Mouse (Mus musculus) forebrain, embryonic 10.5 days (tissue): Measurements from ENCODE around the gene Nme7. TPM values are rescaled to one million over a fixed set of nuclear protein-coding genes. Genes with fewer than 3 reads are reported as not detected.

Experiments
- DNase-seq: peaks from one replicate; pipeline ENCODE4 v3.0.0-alpha.2; 2017; ENCODE audit warnings: low spot score; ENCODE audit errors: extremely low spot score
- H3K27ac ChIP-seq: fragments of 300-500 bp; sonication (generic); 2 replicates; pipeline ENCODE4 v1.5.1; 2016; ENCODE audit warnings: mild to moderate bottlenecking
- H3K27me3 ChIP-seq: fragments of 300-500 bp; sonication (generic); 2 replicates; pipeline ENCODE4 v1.6.1; 2016; ENCODE audit warnings: mild to moderate bottlenecking; ENCODE audit not compliant: poor library complexity, severe bottlenecking
- H3K36me3 ChIP-seq: fragments of 300-500 bp; sonication (generic); replicated peaks from 2 replicates; pipeline ENCODE4 v1.6.1; 2016; ENCODE audit warnings: mild to moderate bottlenecking, moderate library complexity
- H3K4me1 ChIP-seq: fragments of 300-500 bp; sonication (generic); 2 replicates; pipeline ENCODE4 v1.6.1; 2016
- H3K4me3 ChIP-seq: fragments of 300-500 bp; sonication (generic); 2 replicates; pipeline ENCODE4 v1.5.1; 2016; ENCODE audit warnings: mild to moderate bottlenecking, moderate library complexity
- H3K9me3 ChIP-seq: fragments of 300-500 bp; sonication (generic); 2 replicates; pipeline ENCODE4 v1.6.1; 2016; ENCODE audit warnings: mild to moderate bottlenecking, moderate library complexity
- WGBS: fragments of 180-500 bp; shearing (Covaris S2); methylation state at CpG from one replicate; pipeline ENCODE4 v1.1.7; 2016; 5-methylcytosine and 5-hydroxymethylcytosine counted together
- polyA plus RNA-seq: library from polyadenylated mRNA; unstranded; fragments of >200 nt; fragmentation: Nextera tagmentation; extraction: Ambion mirVana; gene quantifications from 2 replicates; pipeline ENCODE4 v1.2.1, GENCODE M21; 2016

The Nme7 gene
- polyA plus RNA-seq, 1 experiment from 2014 or later: 48.8 TPM

DNA sequence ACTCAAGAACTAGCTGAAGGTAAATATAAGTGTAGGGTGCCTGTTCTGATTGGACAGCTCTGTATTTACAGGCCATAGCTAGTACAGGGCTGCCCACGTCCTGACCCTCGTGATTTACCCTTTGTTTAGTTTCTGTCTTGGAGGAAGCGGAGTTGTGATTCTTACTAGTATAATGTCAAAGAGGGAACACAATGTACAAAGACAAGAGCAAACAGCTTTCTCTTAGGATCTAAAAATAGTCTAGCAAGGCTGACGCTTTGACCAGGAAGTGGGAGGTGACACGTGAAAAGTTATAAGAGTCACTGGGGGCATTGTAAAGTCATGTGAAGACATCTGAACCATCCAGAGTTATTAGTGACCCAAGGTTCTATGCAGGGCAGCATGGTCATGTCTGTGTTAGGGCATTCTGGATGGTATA, 101.5 kb downstream of the Nme7 start:
- Histone ChIP-seq H3K27ac (no peak overlapping the region), H3K4me3 (no peak overlapping the region), H3K9me3 (peaks cover 7% of the 10 kb centered on the region; the same call in 1 of the 2 replicates), H3K4me1 (peaks cover 29% of the 10 kb centered on the region), H3K36me3 (peaks cover 27% of the 10 kb centered on the region), H3K27me3 (no peaks in the 10 kb centered on the region)
- DNase-seq: no peak
- 81% methylated on average over 5 of the region's 5 CpGs for WGBS

- Histone ChIP-seq H3K27ac (no peak overlapping the region), H3K9me3 (peaks cover 7% of the 10 kb centered on the region; the same call in 1 of the 2 replicates), H3K4me1 (peaks cover 29% of the 10 kb centered on the region), H3K36me3 (peaks cover 27% of the 10 kb centered on the region), H3K4me3 (no peak overlapping the region), H3K27me3 (no peaks in the 10 kb centered on the region)
- WGBS: 56% methylated on average over 5 of the region's 5 CpGs
- DNase-seq: no peak
Observed at GRCm38 (mm10) chr1:164406506-164406905, 102.6 kb downstream of the Nme7 start.

GRCm38 (mm10) chr1:164408655-164409054, 104.7 kb downstream of the Nme7 start:
- DNase-seq: no peak
- Histone ChIP-seq H3K27ac (no peak overlapping the region), H3K4me3 (no peak overlapping the region), H3K4me1 (peaks cover 29% of the 10 kb centered on the region), H3K9me3 (no peaks in the 10 kb centered on the region), H3K27me3 (no peaks in the 10 kb centered on the region), H3K36me3 (peaks cover 20% of the 10 kb centered on the region)
- 27% methylated on average over 2 of the region's 2 CpGs for WGBS

DNA sequence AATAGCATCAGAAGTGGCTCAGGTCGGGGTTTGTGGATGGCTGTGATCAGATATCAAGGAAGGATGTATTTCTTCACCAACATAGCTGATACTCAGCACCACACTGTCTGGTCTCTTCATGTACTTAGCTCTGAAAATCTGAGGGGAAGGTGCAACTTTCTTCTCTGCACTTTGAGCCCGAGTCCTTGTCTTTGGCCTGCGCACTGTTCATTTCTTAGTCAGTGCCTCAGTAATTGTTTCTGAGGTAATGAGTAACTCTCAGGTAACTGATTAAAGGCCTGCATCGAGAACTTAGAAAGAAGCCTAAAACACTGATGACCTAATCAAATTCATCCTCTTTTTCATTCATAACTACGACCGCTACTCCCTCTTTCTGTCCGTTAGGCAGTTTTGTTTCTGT, 107.4 kb downstream of the Nme7 start:
- Histone ChIP-seq H3K27me3 (no peaks in the 10 kb centered on the region), H3K36me3 (peaks cover 14% of the 10 kb centered on the region), H3K9me3 (no peaks in the 10 kb centered on the region), H3K4me3 (no peak overlapping the region), H3K27ac (no peak overlapping the region), H3K4me1 (peaks cover 34% of the 10 kb centered on the region)
- no peak for DNase-seq
- 93% methylated on average over 7 of the region's 7 CpGs for WGBS

DNA sequence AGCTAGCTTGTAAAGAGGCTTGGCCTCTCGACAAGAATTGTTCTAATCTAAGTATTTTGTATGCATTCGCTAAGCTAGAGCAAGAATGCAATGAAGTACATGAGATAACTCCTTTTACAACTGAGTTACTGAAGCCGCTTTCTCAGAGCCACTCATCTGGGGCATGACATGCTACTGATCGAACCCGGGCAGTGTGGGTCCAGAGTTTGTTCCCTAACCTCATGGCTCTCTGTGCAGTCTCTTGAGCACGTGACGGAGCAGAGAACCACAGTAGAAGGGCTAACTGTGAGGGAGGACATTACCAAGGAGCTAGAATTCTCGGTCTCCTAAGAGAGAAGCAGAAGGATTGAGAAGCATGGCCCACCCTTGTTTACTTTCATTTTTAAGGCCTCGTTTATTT, 109.0 kb downstream of the Nme7 start:
- Histone ChIP-seq H3K36me3 (peaks cover 14% of the 10 kb centered on the region), H3K4me3 (no peak overlapping the region), H3K27me3 (no peaks in the 10 kb centered on the region), H3K4me1 (peaks cover 21% of the 10 kb centered on the region), H3K9me3 (no peaks in the 10 kb centered on the region), H3K27ac (no peak overlapping the region)
- 94% methylated on average over 9 of the region's 9 CpGs for WGBS
- no peak for DNase-seq

DNA sequence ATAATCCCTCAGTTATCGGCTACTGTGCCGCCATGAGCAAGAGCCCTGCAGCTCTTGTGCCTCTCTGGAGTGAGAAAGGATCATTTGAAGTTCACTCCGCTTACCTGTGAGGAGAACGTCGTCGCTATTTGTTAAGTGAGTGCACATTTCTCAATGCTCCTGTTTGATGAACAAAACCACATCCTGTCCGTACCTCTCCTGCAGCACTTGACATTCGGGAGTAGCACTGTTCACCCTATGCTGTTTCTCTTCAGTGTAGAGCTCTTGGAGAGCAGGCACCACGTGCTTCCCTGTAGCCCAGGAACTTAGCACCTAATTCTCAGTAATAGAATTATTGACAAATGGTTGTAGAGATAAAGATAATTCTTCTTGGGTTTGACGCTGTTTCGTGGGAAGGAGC, 109.7 kb downstream of the Nme7 start:
- WGBS: 95% methylated on average over 11 of the region's 11 CpGs

DNA sequence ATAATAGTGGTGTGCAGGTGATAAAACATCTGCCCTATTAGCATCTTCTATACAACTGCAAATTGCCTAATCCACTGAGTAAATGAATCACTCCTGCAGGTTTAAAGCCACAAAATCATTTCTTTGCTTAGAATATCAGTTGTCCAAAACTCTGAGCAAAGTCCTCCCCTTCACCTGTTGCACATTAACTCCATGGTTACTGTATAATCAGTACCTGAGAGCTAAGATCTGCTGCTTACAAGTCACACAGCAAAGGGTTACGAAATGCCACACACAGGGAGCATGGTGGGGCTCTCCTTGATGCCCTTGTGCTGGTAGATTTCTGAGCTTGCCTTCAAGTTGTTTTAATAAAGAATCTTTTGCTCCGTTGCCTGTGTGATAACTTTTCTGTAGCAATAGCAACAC, 111.4 kb downstream of the Nme7 start:
- no peak overlapping the region for H3K27ac ChIP-seq
- H3K9me3 ChIP-seq: no peaks in the 10 kb centered on the region
- no peak for DNase-seq
- no peak overlapping the region for H3K4me3 ChIP-seq
- H3K27me3 ChIP-seq: no peaks in the 10 kb centered on the region
- H3K4me1 ChIP-seq: peaks cover 7% of the 10 kb centered on the region; the same call in 1 of the 2 replicates
- H3K36me3 ChIP-seq: peaks cover 14% of the 10 kb centered on the region
- WGBS: 89% methylated on average over 2 of the region's 2 CpGs

More for the DNA sequence above, 109.7 kb downstream of the Nme7 start:
- H3K36me3 ChIP-seq: peaks cover 14% of the 10 kb centered on the region
- H3K27me3 ChIP-seq: no peaks in the 10 kb centered on the region
- no peak overlapping the region for H3K4me3 ChIP-seq
- H3K27ac ChIP-seq: no peak overlapping the region
- H3K9me3 ChIP-seq: no peaks in the 10 kb centered on the region
- DNase-seq: no peak
- H3K4me1 ChIP-seq: peaks cover 14% of the 10 kb centered on the region

DNA sequence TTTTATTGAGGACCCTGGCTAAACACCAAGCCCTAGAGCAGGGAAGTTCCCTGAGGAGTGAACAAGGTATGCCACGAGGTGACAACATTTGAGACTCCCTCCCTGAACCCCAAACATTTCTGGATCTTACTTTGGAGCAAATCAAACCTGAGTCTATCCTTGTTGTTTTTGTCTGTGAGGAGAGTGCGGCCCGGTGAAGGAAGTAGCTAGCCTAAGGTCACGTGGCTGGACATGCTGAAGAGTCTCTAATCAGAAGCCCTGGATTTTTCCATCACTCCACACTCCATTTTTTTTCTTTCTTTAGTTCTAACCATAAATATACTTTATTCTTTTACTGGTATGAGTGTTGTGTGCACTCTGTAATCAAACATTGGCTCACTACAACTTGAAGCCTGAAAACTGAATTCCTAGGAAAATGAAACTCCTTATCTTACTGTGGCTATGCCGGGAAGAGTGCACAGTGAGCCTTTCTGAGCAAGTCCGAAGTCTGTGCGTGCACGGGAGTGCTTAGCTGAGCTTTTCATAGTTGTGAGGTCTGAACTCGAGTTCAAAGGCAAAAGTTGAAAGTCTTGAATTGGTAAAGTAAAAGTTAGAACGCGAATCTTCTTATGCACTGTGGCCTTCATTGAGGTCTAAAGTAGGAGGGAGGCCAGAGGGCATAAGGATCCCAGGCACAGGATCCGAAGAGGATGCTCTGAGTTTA, 112.9 kb downstream of the Nme7 start:
- Histone ChIP-seq H3K4me3 (no peak overlapping the region), H3K27me3 (no peaks in the 10 kb centered on the region), H3K4me1 (peaks cover 7% of the 10 kb centered on the region; the same call in 1 of the 2 replicates), H3K9me3 (no peaks in the 10 kb centered on the region), H3K36me3 (peaks cover 14% of the 10 kb centered on the region), H3K27ac (no peak overlapping the region)
- 92% methylated on average over 12 of the region's 12 CpGs for WGBS
- no peak for DNase-seq

- H3K9me3 ChIP-seq: no peaks in the 10 kb centered on the region
- no peak for DNase-seq
- WGBS: 90% methylated on average over 3 of the region's 3 CpGs
- peaks cover 13% of the 10 kb centered on the region for H3K36me3 ChIP-seq
- peaks cover 7% of the 10 kb centered on the region; the same call in 1 of the 2 replicates for H3K4me1 ChIP-seq
- no peak overlapping the region for H3K27ac ChIP-seq
- no peak overlapping the region for H3K4me3 ChIP-seq
- no peaks in the 10 kb centered on the region for H3K27me3 ChIP-seq
Observed at GRCm38 (mm10) chr1:164417604-164418003, 113.7 kb downstream of the Nme7 start.

DNA sequence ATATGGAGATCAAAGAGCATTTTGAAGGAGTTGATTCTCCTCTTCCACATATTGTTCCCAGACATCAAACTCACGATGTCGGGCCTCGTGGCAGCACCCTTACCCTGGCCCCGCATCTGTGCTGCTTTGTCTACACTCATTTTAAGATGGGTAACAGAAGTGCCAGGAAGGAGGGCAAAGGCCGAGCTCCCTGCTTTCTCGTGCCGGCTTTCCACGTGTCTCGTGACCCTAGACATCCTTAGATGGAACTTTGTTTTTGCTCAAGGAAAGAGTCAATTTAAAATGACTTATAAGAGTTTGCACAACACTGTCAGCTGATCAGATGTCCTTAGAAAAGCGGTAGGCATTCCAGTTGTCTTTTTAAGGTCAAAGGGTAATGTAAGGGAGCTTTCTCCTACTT, 114.4 kb downstream of the Nme7 start:
- H3K36me3 ChIP-seq: peaks cover 6% of the 10 kb centered on the region
- no peak overlapping the region for H3K4me3 ChIP-seq
- H3K27ac ChIP-seq: no peak overlapping the region
- WGBS: 85% methylated on average over 10 of the region's 10 CpGs
- H3K27me3 ChIP-seq: no peaks in the 10 kb centered on the region
- DNase-seq: no peak
- H3K9me3 ChIP-seq: no peaks in the 10 kb centered on the region
- H3K4me1 ChIP-seq: peaks cover 7% of the 10 kb centered on the region; the same call in 1 of the 2 replicates

- H3K27ac ChIP-seq: no peak overlapping the region
- no peaks in the 10 kb centered on the region for H3K27me3 ChIP-seq
- no peaks in the 10 kb centered on the region for H3K9me3 ChIP-seq
- no peaks in the 10 kb centered on the region for H3K36me3 ChIP-seq
- DNase-seq: no peak
- H3K4me1 ChIP-seq: peaks cover 7% of the 10 kb centered on the region; the same call in 1 of the 2 replicates
- 94% methylated on average over 8 of the region's 8 CpGs for WGBS
- H3K4me3 ChIP-seq: no peak overlapping the region
Observed at GRCm38 (mm10) chr1:164419401-164419800, 115.5 kb downstream of the Nme7 start.

DNA sequence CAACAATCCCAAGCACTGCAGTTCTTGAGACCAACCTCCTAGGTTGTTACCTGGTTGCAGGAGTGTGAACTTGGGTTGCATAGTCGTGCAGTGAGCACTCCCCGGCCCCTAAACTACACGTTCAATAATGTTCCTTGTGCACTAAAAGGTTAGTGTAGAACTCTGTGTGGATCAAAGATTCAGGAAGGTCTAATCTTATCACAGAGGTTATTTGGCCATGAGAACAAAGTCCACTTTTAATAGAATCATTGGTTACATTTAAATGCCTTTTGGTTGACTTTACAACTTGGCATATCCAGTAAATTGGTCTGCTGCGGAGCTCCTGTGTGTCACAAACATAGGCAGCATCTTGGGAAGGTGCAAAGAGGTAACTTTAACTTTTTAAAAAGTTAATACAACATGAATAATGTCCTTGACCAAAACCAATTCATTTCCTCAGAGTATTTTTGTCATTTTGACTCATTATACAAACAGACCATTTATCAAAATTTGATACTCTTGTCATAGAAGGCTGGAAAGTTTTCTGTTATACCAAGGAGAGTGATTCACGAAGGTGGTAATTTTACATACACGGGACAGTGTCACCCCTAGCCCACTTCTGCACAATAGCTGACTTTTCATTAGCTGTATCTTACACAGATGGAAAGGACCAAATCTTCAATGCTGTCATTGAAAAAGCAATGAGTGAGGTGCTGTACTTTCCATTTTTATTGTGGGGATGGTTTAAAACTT, 116.9 kb downstream of the Nme7 start:
- H3K36me3 ChIP-seq: no peaks in the 10 kb centered on the region
- WGBS: 95% methylated on average over 6 of the region's 6 CpGs
- no peaks in the 10 kb centered on the region for H3K27me3 ChIP-seq
- H3K4me3 ChIP-seq: no peak overlapping the region
- no peak for DNase-seq
- H3K27ac ChIP-seq: no peak overlapping the region
- H3K9me3 ChIP-seq: no peaks in the 10 kb centered on the region
- H3K4me1 ChIP-seq: 0 out of 2 replicates have a peak, but pooled peaks cover under 1% of the 10 kb centered on the region

DNA sequence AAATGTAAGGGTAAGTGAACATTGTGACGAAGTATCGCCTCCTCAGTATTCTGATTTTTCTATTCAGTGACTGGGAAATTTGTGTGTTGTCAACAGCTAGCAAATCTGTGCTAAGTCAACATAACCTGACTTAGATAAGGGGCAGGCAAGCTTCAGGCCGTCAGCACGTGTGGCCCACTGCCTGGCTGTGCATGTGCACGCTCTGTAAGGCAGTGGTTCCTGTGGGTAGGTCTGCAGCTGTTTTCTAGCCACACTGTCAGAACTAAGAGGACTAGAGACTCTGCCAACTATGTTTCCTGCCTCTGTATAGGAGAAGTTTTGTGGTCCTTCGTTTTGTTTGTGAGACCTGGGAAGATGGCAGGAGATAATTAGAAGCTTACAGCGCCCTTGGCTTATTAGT, 122.3 kb downstream of the Nme7 start:
- H3K36me3 ChIP-seq: no peaks in the 10 kb centered on the region
- no peak overlapping the region for H3K4me3 ChIP-seq
- no peaks in the 10 kb centered on the region for H3K27me3 ChIP-seq
- DNase-seq: no peak
- no peaks in the 10 kb centered on the region for H3K4me1 ChIP-seq
- H3K9me3 ChIP-seq: no peaks in the 10 kb centered on the region
- 88% methylated on average over 7 of the region's 7 CpGs for WGBS
- no peak overlapping the region for H3K27ac ChIP-seq
